Comparison of ENCODE assay signal across 11 mouse cellular contexts in genomic region chr14:120292133-120292532, GRCm38 (mm10). TPM values are rescaled to one million over a fixed set of nuclear protein-coding genes. Genes with fewer than 3 reads are reported as not detected.
DNase-seq lines count a peak whose midpoint lies in the region; ATAC-seq and TF ChIP-seq lines count a peak whose summit lies in the region.
"Had no signal": no experiment of that assay in that cellular context is flagged by ENCODE, and none has a peak within 500 bp of the region (broad histone marks: within the 10 kb centered on the region; RNA-seq: fewer than 3 reads in every experiment).

No protein-coding gene starts in this region.

- DNase-seq in heart, adult 11 months: peak; percentile 88
- no peak for DNase-seq in heart, adult 9 months (ENCODE audit: low spot score in 2 of 2)
- DNase-seq in lung, adult 18-20 months: no peak
- DNase-seq in intestine, embryonic 14.5 days (ENCODE audit: low spot score): no peak
- no peak for DNase-seq in stomach, postnatal 0 days (ENCODE audit: low spot score)
- DNase-seq in adrenal gland, adult 8-10 months: no peak
- DNase-seq: cerebellum, postnatal 36 days; kidney, adult 11 months had no signal

- H3K4me1 ChIP-seq in lung, embryonic 15.5 days: peaks cover 84% of the 10 kb centered on the region
- peaks cover 59% of the 10 kb centered on the region for H3K4me1 ChIP-seq in intestine, embryonic 14.5 days (replicated peaks; ENCODE audit: control insufficient read depth, insufficient read depth, low read length)
- peaks cover 15% of the 10 kb centered on the region for H3K4me1 ChIP-seq in stomach, postnatal 0 days (replicated peaks; ENCODE audit: control insufficient read depth, insufficient read depth)

- WGBS in lung, embryonic 15.5 days: 72% methylated on average over 5 of the region's 5 CpGs
- WGBS in intestine, embryonic 14.5 days: 69% methylated on average over 5 of the region's 5 CpGs
- WGBS in stomach, postnatal 0 days: 55% methylated on average over 5 of the region's 5 CpGs

- peaks cover 3% of the 10 kb centered on the region; the same call in 1 of the 2 replicates for H3K36me3 ChIP-seq in lung, embryonic 15.5 days
- peaks cover 9% of the 10 kb centered on the region; the same call in 1 of the 2 replicates for H3K36me3 ChIP-seq in intestine, embryonic 14.5 days (ENCODE audit: control insufficient read depth, insufficient read depth, low read length)
- H3K36me3 ChIP-seq in stomach, postnatal 0 days (ENCODE audit: control insufficient read depth, insufficient read depth, low read length): no peaks in the 10 kb centered on the region

- H3K4me2 ChIP-seq in lung, embryonic 15.5 days: no peak overlapping the region
- H3K4me2 ChIP-seq in intestine, embryonic 14.5 days (ENCODE audit: low read length): no peak overlapping the region
- no peak overlapping the region for H3K4me2 ChIP-seq in stomach, postnatal 0 days (replicated peaks; ENCODE audit: low read depth)

- no peak for TF ChIP-seq CTCF in stomach, postnatal 0 days (IDR thresholded peaks at IDR 0.05; ENCODE audit: low read depth)

- no peak for ATAC-seq in lung, embryonic 15.5 days (ENCODE audit: borderline replicate concordance, extremely low read depth, low FRiP score, low TSS enrichment)
- no peak for ATAC-seq in intestine, embryonic 14.5 days (replicated peaks; ENCODE audit: low FRiP score, low TSS enrichment, low read depth)
- no peak for ATAC-seq in stomach, postnatal 0 days (ENCODE audit: low FRiP score, low TSS enrichment)
- ATAC-seq in monocyte, adult 5-6 weeks (replicated peaks; ENCODE audit: insufficient number of reproducible peaks, low FRiP score, low TSS enrichment, poor library complexity, severe bottlenecking): no peak

- H3K4me3 ChIP-seq in lung, embryonic 15.5 days: no peak overlapping the region
- no peak overlapping the region for H3K4me3 ChIP-seq in intestine, embryonic 14.5 days (ENCODE audit: low read depth, low read length)
- H3K4me3 ChIP-seq in stomach, postnatal 0 days (ENCODE audit: low read depth, low read length): no peak overlapping the region

- H3K27ac ChIP-seq in lung, embryonic 15.5 days: 0 out of 2 replicates have a peak overlapping the region, but pooled peaks have one; percentile 22
- H3K27ac ChIP-seq in intestine, embryonic 14.5 days (ENCODE audit: low read depth): peak overlapping the region; percentile 44
- peak overlapping the region; percentile 76 for H3K27ac ChIP-seq in stomach, postnatal 0 days (replicated peaks)
- H3K27ac ChIP-seq: liver, embryonic 14.5 days had no signal

- no peak overlapping the region for H3K9ac ChIP-seq in lung, embryonic 15.5 days
- H3K9ac ChIP-seq in intestine, embryonic 14.5 days (ENCODE audit: low read length): no peak overlapping the region
- H3K9ac ChIP-seq in stomach, postnatal 0 days (ENCODE audit: low read length): no peak overlapping the region
- H3K9ac ChIP-seq: liver, embryonic 14.5 days had no signal

- no peak for TF ChIP-seq EP300 in stomach, postnatal 0 days (optimal IDR thresholded peaks at IDR 0.05)

- H3K27me3 ChIP-seq in lung, embryonic 15.5 days: no peaks in the 10 kb centered on the region
- no peaks in the 10 kb centered on the region for H3K27me3 ChIP-seq in intestine, embryonic 14.5 days (replicated peaks; ENCODE audit: control insufficient read depth, insufficient read depth, low read length)
- no peaks in the 10 kb centered on the region for H3K27me3 ChIP-seq in stomach, postnatal 0 days (ENCODE audit: control insufficient read depth, insufficient read depth, low read length)

- no peaks in the 10 kb centered on the region for H3K9me3 ChIP-seq in lung, embryonic 15.5 days
- H3K9me3 ChIP-seq in intestine, embryonic 14.5 days (ENCODE audit: control insufficient read depth, low read length): no peaks in the 10 kb centered on the region
- H3K9me3 ChIP-seq in stomach, postnatal 0 days (ENCODE audit: control insufficient read depth, low read length): no peaks in the 10 kb centered on the region

RNA-seq across cellular contexts. Expression of gene Mbnl2, which starts 16.7 kb away (rescaled TPM):
- 130 and 141 TPM in 2 replicates for polyA plus RNA-seq in lung, embryonic 15.5 days (2015; fragmentation: Nextera tagmentation; extraction: Ambion mirVana)
- polyA plus RNA-seq in intestine, embryonic 14.5 days (2014; fragmentation: Nextera tagmentation; extraction: Ambion mirVana): 111 and 118 TPM in 2 replicates
- 101 and 104 TPM in 2 replicates for polyA plus RNA-seq in stomach, postnatal 0 days (2015; fragmentation: Nextera tagmentation; extraction: Ambion mirVana)
- 77.3 to 125 TPM (median 112 TPM) in 3 replicates for total RNA-seq in monocyte, adult 5-6 weeks (2017)
- 100 to 1,000 TPM; 203 to 240 (median 218) TPM for total RNA-seq in adrenal gland, adult 8-10 months (2022)

Comparison
In these comparisons a context has a peak if more than half of its experiments do, and no peak if none do; other contexts are left out.
1. H3K27ac ChIP-seq: peak in every context shown above with its lines; median percentile 76 in stomach, postnatal 0 days; 44 in intestine, embryonic 14.5 days; 22 in lung, embryonic 15.5 days.